Mouse (Mus musculus) cerebellum, postnatal 4 days (tissue): ENCODE data around the gene Chac2.
"Not testable (repeated sequence)": the region's sequence is repeated elsewhere in the genome, so short reads cannot be mapped to it uniquely, and the experiment has no call there.

Experiments
- DNase-seq, 2 experiments: peaks; one replicate each; pipeline ENCODE4 v3.0.0; 2022; ENCODE audit warnings: low spot score in 2 of 2, mixed read lengths in 1 of 2

The Chac2 gene

DNA sequence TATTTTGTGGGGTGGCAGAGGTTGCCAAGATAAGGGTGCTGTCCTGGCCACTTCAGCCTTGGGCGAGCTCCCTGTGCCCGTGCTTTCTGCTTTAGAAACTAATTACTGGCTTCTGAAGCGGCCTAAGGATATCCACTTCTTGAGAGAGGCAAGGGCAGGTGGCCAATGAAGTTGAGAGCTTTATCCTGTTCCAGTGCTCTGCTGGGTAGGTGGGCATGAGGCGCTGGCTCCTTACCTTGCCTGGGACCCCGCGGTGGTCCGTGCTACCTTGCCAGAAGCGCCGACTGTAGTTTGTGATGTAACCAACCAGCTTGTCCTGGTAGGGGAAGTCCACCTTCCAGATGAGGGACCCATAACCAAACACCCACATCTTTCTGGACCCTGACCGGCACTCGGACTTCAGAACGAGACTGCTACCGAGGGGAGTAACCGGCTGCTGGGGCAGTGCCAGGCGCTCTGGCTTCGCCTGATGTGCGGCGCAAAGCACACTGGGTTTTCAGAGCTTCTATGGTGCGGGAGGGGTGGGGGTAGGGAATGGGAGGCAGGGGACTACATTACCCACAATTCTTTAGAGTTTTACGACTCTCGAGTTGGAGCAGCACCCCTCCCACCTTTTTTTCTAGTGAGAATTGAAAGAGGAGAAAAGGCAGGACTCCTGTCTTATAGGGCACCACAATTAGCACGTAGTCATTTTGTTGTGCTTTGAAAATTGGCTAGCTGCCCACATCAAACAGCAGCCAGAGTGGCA, at the start of gene Chac2:
Gene Chac2, minus strand, starts transcription at position 474 of the 748 bp plus-strand sequence.
- peak; percentile 61 to 85 for DNase-seq

DNA sequence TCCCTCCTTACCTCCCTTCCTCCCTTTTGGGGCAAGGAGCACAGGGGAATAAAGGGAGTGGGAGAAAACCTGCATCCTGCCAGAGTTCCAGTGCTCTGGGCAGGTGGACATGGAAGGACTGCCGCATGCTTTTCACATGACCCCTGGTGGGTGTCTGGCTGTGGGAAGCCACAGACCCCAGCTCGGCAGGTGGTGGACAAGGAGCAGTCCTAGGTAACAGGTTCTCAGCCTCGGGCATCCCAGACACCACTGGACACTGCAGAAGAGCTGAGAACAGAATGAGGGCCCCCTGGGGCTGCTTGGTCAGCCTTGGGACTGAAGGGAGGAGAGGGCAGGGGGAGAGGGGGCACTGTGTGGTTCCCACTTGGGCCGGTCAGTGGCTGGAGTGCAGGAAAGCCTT, 48.8 kb upstream of the Chac2 start:
- no peak for DNase-seq

DNA sequence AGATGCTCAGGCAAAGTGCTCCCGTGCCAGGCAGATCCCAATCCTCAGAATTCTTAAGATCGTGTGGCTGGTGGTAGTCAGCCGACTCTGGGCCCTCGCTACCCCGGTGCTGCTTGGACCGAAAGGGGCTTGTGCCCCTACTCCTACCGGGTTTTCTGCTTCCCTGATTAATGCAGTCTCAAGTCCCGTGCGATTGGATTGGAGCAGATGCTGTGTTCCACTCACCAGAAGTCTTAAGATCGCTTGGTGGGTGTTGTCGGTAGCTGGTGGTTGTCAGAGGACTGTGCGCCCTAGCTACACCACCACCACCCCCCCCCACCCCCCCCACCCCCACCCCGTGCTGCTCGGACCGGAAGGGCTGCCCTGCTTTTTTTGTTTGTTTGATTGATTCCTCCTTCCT, 31.3 kb upstream of the Chac2 start:
- not testable (repeated sequence) for DNase-seq

DNA sequence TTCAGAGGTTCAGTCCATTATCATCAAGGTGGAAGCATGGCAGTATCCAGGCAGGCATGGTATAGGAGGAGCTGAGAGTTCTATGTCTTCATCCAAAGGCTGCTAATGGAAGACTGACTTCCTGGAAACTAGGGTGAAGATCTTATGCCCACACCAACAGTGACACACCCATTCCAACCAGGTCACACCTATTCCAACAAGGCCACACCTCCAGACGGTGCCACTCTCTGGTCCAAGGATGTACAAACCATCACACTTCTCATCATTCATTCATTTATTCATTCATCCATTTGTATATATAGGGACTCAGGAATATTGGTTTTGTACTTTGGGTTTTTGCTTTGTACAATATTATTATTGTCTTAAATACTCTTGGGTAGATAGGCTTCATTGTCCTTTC, 23.5 kb upstream of the Chac2 start:
- not testable (repeated sequence) for DNase-seq

DNA sequence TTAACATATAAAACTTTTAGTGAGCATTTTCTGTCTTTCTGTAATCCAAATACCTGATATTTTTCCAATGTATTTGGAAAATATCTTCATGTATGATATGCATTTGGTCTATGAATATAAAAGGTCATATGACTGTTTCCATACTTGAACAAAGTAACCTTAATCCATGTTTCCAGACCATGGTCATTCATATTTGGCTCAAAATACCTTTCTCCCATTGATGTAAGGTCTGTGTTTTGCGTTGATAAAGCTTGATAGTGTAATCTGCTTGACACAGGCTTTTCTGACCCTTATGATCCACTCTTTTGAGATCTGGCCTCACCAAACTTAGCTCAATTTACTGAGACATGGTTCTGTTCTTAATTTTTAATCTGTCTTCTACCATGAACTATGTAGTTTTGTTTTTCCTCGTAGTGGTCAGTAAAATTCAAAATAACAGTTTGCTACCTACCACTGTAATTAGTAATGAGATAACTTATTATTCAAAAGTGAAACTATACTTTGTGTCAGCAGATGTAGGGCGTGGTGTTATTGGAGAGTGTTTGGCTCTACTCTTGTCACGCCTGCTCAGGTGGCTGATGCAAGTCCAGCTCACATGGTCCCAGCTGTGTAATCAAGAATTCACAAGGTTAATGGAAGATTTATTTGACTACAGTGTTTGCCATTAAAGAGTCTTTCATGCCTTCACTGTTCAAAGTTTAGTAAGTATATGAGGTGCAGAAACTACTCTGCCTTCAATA, 15.2 kb upstream of the Chac2 start:
- no peak for DNase-seq

DNA sequence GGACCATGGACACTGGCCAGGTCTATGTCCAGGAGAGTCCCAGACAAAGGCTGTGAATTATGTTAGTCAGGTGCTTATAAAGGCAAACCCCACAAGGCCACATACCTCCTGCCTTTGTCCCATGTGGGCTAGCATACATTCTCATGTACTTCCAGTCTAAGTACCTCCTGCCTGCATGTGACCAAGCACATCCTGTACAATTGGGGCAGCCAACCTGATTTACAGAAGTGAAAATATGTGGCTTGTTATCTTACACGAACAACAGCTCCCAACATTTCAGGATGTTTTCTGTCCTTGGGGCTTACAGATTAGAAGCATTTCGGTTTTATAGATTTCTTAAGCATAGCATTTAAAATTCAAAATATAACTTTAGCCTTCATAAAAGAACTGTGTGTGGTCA, 13.9 kb upstream of the Chac2 start:
- DNase-seq, result no peak

DNA sequence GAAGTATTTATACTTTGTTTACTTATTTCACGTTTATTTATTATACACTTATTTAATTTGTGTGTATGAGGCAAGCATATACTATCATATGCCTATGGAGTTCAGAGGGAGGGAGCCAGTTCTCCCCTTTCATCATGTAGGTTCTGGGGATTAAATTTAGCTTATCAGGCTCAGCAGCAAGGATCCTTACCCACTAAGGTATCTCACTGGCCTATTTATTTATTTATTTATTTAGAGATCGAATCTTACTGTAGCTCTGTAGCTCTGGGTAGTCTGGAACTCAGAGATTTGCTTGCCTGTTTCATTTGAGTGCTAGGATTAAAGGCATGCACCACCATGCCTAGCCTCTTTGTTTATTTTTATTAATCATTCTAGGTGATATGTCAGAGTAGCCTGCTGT, 12.6 kb upstream of the Chac2 start:
- DNase-seq, result no peak

DNA sequence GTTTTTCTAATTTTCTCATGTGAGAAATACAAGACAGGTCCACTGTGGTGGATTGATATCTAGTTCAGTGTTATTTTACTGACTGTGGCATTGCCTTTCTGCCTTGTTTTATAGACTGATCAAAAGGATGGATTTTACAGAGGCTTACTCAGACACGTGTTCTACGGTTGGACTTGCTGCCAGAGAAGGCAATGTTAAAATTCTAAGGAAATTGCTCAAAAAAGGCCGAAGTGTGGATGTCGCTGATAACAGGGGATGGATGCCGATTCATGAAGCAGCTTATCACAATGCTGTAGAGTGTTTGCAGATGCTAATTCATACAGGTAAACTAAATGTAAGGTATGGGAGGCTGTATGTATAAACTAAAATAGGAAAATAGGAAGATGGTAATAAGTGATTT, 12.0 kb upstream of the Chac2 start:
- no peak for DNase-seq

DNA sequence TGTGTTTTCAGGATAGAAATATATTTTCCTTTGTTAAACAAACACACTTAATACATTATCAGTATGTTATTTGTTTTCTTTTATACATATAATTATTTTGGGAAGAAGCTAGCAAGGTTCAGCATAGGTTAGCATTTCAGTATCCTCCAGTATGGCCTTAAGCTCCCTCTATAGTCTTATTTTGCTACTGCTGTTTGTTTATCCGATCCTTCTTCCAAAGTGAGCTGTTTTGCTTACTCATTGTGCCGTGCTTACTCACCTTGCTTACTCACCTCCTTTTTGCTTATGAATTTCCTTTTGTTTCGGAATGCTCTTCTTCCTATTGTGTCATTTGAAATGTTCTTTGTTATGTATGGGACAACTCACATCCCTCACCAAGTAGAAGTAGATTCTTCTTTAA, 10.5 kb upstream of the Chac2 start:
- DNase-seq, result no peak

DNA sequence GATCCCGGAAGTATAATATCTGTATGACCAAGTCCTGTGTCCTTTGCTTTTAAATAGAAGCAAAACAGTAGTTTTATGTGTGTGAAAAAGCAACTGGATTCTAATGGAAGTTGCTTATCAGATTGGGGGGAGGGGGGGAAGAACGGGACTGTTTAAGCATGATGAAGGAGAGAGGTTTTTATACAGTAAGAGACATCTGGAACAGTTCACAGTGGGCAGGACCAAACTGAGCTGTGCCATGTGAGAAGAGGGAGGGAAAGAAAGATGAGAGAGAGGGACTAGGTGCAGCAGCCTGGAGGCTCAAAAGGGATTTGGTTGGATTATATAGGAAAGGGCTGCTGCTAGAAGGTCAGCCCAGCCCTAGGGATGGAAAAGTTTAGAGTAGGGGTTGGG, 471 bp upstream of the Chac2 start:
- DNase-seq, result no peak

DNA sequence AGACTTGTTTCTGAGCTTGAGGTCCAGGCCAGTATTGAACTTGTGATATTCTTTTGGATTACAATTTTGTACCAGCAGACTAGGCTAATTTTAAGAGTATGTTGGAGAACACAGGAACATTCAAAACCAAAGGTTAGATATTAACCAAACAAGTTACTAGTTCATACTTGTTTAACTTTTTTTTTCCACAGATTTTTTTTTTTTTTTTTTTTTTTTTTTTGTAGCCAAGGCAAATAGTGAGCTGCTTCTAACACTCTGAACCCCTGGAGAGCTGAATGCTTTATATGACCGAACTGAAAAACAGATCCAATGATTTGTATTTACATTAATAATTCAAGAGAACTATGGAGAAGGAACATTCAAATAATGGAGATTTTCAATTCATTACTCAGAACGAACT, 913 bp downstream of the Chac2 start:
- no peak for DNase-seq

DNA sequence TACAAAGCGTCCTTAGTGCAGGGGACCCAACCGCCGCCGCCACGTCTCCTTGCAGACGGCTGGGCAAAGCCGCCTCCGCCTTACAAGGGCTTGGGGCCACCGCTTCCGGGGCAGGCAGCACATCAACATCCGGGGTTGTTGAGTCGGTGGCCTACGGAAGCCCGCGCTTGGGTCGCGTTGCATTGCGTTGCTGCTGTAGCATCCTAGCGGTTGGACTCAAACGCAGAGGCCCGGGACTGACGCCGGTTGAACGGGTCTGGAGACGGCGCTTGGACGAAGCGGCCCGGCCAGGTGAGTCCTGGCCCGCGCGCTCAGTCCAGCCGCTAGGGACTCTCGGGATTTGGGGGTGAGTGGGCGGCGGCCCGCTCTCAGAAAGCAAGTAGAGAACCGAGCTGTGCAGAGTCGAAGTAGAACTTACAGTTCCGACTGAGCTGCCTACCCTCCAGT, 31.8 kb downstream of the Chac2 start, which contains the start of gene Erlec1:
Gene Erlec1, minus strand, starts transcription at position 57 of the 447 bp plus-strand sequence.
- peak; percentile 75 to 82 for DNase-seq

DNA sequence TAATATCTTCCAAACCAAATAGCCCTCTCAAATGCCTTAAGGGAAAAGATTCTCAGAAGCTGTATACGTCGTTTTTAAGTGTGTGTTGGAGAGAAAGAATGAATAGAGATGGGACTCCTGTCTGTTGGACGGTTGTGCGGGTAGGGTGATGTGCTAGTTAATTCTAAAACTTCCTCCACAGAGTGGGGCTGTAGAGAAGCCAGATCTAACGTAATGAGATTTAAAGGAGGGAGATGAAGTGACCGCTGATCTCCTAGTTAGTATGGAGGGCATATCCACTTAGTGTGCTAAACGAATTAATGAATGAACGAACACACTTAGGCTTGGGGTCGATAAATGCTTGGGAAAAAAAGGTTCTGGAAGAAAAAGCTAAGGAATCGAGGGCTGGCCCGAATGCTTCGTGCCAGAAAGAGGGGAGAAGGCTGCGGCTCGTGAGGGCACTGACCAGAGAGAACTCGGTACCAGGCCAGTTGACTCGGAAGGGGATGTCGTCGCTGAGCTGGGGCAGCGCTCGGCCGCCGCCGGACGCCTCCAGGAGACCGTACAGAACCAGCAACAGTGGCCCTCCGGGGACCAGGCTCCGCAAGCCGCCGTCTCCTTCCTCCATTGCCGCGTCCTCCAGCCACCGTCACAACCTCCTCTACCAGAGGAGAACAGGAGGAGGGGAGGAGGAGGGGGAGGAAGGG, 32.5 kb downstream of the Chac2 start:
- peak; percentile 25 to 35 for DNase-seq

DNA sequence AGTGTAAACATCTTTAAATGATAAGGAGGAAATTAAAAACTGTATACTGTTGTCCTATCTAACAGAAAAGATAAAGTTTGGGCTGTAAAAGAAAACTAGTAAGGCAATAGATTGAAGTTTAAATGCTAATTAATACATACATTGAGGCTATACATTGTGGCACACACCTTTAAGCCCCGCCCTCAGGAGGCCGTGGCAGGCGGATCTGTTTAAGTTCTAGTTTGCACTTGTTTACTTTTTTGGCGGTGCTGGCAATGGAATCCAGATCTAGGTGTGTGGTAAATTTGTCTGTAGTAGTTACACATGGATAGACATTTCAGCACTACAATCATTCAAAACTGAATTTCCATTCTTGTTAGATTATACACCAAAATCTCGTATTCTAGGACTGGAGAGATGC, 33.3 kb downstream of the Chac2 start:
- DNase-seq, result no peak

DNA sequence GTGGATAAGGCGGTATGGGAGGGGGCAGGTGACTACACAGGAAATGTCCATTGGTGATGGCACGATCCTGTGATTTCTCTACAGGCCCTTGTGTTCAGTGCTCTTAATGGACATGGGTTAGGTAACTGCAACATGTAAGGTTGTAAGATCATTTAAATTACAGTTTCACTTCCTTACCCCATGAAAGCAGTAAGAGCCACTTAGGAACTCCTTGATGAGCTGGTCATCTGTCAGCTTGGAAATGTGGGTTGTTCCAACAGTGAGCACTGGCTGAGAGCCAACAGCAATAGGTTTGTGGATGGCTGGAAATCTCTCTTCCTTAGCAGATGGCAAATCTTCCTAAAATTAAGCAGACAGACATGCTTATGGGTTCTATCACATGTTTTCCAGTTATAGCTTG, 42.6 kb downstream of the Chac2 start:
- peak in 1 of 2 experiments; percentile 26 for DNase-seq

DNA sequence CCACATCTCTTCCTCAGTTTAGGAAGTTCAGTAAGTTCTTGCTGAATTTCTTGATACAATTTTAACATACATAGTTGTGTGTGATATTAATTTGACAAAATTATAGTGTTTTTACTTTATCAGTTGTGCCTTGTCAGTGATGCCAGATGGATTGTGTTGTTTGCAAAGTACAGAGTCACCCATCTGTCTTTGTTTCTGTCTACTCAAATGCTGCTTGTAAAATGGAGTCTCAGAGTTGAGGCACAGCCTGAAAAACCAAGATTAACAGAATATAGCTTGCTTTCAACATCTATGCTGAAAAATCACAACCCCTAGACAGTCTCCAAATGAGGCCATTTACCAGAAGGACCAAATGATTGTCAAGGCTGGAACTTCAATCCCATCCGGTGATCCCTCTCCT, 57.7 kb downstream of the Chac2 start:
- DNase-seq, result no peak

DNA sequence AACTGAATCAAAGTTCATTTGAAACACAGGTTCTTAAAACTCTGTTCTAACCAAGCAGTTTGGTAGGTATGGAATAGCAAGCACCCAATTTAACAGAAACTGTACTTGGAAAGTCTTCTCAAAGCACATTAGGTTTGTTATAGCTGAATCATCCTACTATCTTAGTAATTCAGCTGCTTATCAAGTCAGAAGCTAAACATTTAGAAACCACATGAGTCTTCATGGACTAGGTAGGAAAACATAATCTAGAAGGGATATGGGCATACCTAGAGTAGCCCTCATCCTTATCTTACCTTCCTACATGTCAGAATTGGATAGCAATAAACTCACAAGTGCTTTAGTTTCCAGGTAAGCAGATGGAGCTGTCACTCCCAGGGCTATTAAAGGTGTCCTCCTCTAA, 58.1 kb downstream of the Chac2 start:
- no peak for DNase-seq
